Mouse (Mus musculus) CD4-positive helper T cell, adult 2 months (primary cell): Measurements from ENCODE around the gene Btn2a2.

Experiments
- DNase-seq: peaks from one replicate; pipeline ENCODE4 v3.0.0-alpha.2; 2012; ENCODE audit warnings: low read depth, missing footprints, low spot score

The Btn2a2 gene

DNA sequence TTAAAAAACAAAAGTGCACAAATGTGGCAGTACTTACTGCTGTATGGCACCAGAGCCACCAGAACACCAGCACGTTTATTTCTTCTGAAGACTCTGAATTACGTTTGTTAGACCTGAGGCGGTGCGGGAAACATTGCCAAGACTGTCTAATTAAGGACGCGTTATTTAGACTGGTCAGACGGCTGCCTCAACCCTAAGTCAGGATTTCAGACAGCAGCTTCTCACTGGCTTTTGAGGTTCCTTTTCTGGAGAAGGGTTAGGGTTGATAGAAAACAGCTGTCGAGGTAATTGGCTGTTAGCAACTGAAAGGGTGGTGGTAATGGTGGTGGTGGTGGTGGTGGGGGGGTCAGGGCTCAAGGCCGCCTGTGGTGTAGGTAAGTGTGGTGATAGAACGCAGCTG lies 10.0 kb upstream of the Btn2a2 start:
- DNase-seq: no peak

DNA sequence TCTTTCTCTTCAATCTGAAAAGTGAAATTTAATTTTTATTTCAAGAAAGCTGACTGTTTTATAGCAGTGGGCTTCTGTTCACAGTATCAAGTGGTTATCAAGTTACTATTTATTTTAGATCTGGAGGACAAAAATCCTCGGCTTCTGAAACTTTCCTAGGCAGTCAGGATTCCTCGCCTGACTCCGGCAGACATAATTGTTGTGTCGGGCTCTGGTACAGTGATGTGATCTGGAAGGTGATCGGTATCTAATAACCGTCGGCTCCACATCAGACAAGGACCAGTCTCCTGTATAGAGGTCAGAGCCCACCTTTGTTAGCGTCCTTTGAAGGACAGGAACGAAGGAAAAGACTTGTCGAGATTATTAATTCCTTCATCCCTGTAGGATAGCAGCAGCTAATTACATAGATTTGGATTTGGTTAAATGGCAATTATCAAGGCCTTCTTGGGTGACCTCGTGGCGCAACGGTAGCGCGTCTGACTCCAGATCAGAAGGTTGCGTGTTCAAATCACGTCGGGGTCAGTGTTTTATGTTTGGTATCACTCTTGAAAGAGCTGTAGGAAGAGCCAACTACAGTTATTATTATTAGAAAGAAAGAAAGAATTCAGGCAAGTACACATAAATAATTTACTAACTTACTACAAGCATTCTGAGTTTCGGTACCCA lies 9.1 kb upstream of the Btn2a2 start:
- no peak for DNase-seq

DNA sequence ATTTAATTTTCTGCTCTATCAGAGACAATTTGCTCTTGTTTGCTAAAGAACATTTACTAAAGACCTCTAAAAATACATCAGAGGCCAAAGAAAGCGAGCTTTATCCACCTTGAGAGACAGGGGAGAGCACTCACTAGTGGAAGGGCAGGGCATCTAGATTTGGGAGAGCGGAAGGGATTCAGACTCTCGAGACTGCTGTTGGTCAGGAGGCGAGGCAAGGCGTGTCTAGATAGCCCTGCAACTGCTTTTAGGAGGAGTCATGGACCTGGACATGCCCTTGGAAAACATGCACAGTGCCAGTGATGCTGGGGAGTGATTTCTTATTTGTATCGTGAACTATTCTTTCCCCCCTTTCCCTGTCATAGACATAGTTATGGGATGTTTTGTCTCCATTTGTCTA lies 6.9 kb upstream of the Btn2a2 start:
- no peak for DNase-seq

DNA sequence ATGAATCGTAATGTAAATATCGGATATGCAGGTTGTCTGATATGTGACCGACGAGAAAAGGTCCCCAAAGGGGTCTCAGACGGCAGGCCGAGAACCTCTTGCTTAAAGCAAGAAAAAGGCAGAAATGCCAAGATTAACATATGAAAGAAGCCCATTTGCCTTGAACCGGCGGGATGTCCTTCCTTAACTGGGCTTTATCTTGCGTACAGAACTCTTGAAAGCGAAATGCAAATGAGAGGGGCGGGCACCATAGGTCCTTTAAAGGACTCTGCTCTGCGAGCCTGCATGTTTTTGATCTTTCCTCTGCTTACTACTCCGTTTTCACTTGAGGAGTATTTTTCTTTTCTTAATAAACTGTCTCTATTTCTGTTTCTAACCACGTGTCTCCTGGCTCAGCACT lies 3.3 kb upstream of the Btn2a2 start:
- DNase-seq: no peak

DNA sequence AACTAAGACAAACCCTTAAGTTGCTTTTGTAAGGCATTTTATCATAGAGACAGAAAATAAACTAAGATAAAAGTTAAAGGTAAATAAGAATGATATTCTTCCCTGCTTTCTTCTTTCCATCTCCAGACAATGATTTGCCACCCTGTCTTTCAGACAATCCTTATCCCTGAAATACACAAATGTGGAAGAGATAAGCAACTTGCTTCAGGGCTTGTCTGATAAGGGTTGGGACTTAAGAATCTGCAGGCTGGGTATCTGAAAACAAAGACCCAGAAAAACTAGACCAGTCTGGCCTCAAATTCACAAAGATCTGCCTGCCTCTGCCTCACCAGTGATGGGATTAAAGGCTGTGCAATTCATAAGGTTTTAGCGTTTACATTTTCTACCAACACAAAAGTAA lies 2.6 kb upstream of the Btn2a2 start:
- DNase-seq: no peak

DNA sequence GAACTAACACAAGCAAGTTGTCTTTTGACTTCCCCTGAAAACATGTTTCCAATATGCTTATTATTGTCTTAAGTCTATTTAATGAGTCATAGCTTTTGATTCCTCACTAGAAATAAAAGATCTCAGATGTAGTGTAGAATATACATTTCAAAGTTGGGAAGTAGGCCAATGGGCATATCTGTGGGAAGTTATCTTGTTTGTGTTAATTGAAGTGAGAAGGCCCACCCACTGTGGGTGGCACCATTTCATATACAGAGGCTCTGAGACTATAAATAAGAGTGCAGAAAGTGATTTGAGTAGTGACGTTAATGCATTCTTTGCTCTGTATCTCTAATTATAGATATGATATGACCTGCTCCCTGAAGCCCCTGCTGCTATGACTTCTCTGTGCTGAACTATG lies 2.2 kb upstream of the Btn2a2 start:
- no peak for DNase-seq

DNA sequence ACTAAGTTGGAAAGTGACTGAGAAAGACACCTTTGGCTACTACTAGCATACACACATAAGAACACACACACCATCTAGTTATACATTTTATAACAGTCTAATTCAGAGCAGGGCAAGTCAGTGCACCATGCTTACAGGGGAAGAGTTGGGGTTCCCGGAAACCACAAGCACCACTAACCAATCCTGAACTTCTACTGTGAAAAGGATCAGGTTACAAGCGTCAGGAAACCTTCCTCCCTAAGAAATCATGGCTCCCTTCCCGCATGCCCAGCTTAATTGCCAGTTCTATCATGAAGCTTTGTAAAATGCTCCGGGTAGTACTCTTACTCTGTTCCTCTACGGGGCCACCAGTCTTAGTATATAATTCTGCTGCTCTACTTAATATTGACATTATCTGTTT lies 3.4 kb downstream of the Btn2a2 start:
- DNase-seq: no peak

DNA sequence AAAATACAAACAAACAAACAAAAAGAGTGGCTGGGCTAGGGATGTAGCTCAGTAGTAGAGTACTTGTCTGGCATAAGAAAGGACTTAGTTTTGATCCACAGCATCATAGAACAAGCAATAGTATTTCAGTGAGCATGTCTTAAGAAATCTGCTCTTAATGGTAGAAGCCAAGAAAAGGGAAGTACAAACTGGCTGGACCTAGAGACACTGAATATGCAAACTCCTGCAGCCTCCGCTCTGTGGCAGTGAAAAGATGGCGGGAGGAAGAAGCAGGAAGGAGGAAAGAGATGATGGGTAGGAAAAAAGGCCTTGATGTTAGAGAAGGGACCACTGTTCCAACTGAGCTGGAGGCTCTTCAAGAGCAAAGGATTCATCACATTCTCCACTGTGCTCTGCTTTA lies 5.5 kb downstream of the Btn2a2 start:
- no peak for DNase-seq

DNA sequence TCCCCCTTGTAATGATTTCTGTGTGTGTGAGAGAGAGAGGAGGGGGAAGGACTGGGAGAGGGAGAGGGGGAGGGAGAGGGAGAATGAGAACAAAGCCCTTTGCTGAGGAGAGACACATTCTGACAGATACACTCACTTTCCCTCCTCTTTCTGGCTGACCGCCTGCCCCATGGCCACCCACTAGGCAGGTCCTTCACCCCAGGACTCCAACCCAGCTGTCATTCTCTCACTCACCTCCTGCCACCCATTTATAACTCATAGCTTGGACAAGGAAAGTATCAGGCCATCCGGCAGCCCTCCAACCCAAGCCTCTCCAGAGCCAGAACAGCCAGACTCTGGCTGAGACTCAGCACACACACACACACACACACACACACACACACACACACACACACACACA lies 13.0 kb downstream of the Btn2a2 start:
- no peak for DNase-seq

DNA sequence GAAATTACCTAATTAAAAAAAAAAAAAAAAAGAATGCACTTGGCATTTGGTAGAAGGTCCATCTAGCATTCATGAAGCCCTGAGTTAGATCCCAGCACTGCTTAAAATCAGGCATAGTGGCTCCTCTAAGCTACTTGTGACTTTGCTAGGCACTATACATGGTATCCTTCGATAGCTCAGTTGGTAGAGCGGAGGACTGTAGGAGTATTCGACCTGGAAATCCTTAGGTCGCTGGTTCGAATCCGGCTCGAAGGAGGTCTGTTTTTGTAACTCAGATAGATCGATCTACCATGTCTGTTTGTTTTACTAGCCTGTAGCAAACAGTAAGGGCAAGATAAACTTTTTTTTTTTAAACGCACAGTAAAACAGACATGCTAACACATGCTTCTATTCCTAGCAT lies 21.7 kb downstream of the Btn2a2 start:
- DNase-seq: peak; percentile 77

DNA sequence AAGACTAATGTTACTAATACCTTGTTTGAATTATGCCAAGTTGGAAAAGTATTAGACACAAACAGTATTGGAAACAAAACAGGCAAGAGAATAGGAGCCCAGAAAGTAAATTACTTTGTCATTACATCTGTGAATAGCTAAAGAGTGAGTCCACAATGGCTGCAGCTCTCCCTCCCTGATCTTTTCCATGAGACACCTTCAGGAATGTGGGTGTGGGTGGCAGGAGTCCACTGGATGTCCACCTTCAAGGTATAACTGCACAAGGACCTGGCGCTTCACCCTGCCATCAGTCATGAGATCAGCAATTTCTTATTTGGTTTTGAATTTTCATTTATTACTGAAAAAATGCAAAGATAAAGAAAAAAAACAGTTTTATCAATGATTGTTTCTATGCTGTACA lies 22.4 kb downstream of the Btn2a2 start:
- DNase-seq: no peak

DNA sequence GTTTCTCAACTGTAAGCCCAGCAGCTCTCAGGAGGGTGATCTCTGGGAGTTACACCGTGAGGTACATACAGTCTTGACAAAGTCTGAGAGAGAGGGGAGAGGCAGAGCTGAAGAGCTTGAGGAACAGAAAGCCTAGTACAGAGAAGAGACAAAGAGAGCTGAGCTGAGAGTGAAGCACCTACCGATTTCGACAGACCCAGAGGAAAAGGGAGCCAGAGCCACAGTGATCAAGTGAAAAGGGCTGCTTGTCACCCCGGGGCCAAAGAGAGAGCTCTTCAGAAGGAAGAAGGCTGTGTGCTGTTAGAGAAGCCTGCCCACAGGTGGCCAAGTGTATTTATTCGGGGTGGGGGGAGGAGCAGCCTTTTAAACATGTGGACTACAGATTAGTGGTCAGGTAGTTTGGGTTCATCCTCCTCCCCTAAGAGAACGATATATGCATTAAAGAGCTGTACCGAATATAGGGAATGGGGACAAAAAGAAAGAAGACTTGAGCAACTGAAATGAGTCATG lies 23.0 kb downstream of the Btn2a2 start, which contains the start of gene Btn1a1:
Gene Btn1a1, minus strand, starts transcription at position 302 of the 510 bp plus-strand sequence.
- peak; percentile 37 for DNase-seq

DNA sequence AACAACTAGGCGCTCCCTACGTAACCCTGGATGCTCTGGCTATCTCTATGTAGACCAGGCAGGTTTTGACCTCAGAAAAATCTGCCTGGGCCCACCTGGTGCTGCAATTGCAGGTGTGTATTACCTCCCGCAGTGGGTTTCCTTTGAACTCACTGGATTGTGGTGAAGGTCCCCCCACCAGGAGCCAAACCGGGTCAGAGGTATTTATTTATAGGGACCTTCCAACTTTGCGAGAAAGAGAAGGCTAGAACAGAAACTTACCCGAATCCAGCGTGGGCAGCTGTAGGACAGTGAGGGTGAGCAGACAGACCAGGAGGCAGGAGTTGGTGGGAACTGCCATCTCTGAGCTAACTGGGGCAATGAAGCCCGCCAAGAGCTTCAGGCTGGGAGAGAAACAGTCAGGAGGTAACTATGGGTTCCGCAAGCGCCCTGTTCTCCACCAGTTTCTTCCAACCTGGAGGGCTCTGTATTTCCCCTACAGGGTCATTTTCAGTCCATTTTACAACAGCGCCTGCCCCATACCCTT lies 23.8 kb downstream of the Btn2a2 start:
- peak; percentile 20 for DNase-seq

DNA sequence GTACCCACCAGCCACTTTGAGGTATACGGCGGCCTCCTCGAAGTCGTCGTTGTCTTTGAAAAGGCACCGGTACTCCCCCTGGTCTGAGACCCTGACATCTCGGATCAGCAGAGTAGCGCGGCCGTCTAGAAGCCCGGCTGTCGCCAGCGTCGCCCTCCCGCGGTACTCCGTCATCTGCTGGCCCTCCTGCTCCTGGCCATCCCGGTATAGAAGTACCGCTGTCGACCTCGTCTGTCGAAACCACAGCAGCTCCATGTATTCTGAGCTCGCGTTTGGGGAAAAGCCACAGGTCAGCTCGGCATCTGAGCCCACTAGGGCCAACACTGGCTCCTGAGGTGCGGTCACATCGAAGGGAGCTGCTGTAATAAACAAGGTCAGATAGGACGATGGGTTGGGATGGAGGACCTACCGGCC lies 24.4 kb downstream of the Btn2a2 start:
- peak; percentile 42 for DNase-seq

DNA sequence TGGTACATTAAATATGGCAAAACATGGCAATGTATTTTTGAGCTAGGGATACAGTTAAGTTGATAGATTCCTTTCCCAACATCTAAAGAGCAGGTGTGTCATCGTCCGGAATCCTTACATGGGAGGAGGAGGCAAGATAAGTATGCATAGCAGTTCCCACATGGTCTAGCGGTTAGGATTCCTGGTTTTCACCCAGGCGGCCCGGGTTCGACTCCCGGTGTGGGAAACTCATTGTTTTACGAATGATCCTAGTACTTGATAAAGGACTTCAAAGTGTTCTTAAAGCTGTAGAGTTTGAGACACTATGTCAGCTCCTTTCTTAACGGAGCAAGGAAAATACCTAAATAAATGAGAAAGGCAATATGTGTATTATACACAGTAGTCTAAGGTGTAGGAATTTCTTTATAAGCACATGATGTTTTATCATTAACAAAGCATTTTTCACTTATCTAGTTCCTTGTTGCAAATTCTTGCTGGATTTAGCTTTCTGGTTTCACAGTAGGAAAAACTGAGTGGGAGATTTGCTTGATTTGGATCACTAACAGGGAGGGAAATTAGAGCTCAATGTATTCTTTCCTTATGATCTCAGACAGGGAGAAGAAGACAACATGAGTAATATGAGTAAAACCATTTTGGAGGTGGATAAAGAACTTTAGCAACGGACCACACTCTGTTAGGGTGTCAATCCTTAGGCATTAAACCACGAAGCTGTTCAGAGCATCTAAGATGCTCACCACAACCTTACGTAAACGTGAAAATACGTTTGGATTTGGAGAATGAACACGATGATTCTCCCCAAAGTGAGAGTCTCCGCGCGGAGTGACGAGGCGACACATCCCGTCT lies 25.1 kb downstream of the Btn2a2 start:
- DNase-seq: peak; percentile 24

DNA sequence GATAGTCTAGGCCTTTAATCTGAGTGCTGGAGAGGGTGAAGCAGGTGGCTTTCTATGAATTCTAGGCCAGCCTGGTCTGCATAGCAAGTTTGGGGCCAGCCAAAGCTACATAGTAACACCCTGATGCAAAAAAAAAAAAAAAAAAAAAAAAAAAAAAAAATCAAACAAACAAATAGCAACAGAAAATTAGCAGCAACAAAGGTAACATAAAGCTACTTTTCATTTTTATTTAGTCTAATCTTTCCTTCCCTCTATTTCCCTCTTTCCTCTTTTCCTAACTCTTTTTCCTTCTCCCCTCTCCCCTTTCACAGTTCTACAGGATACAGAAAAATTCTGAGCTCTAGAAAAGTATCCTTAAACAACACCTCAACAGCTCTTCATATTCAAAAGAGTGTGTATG lies 26.0 kb downstream of the Btn2a2 start:
- no peak for DNase-seq

DNA sequence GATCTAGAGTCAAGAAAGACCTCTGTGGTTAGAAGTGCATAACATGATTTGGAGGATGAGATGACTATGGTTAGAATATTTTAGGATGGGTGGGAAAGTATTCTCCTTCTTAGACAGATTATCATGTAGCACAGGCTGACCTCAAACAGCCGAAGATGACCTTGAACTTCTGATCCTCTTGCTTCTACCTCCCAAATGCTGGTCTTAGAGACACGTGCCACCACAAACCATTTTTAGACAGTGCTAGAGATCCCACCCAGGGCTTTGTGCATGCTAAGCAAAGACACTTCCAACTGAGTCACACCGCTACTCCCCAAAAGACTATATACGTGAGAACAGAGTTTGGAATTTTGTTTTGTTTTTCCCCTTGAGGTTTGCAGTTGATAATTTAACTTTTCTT lies 26.6 kb downstream of the Btn2a2 start:
- DNase-seq: no peak

DNA sequence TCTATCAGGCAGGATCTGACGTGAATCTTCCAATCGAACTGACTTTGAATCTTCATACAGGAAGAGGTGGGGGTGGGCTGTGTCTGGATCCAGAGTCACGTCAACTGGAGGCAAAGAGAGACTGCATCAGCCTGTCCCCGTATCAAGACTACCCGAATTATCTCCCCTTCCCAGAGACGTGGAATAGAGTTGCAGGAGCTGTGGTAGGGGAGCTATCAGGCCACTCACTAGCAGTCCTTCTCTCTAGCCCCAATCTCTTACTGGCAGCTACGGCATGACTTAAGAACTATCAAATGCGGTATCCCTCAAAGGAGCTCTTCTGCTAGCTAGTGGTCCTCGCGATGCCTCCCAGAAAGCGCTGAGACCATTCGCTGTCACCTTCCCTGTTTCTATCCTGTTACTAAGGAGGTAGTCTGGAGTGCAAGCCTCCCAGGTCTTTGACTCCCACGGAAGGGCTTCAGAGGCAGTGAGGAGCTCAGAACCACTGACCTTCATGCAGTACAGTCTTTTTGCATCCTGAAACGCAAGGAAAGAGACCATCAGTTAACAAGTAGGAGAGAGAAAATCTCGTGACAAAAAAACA lies 29.3 kb downstream of the Btn2a2 start:
- no peak for DNase-seq

DNA sequence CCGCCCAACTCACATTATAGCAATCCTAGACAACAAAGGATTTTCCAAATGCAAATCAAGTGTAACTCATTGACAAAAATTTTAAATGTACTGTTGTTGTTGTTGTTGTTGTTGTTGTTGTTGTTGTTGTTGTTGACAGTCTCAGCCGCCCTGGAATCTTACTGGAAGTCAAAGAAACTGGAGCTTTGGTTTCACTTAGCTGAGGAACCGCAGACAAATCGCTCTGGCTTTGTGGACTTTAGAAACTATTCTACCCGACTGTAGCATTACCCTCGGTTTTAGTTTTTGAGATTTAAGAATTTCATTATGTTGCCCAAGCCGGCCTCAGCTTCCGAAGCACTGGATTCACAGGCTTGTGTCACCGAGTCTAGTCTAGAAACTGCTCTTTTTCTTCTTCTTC lies 34.7 kb downstream of the Btn2a2 start:
- DNase-seq: no peak

DNA sequence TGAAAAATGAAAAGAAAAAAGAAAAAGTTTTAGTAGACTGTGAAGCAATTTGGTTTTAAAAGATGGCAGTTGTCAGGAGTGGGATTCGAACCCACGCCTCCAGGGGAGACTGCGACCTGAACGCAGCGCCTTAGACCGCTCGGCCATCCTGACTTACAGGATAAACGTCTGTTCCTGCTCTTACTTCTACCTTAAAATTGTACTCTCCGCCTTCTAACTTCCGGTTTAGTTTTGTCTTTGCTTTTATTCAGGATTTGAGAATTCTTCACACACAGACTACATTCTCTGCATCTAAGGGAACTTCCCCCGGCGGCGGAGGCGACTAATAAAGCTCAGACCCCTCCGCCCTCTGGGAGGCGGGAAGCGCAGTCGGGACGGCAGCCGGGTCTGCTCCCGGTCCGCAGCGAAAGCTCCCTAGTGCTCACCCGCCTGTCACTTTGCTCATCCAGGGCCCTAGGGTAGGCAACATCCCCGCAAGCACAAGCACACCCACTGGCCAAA lies 35.2 kb downstream of the Btn2a2 start:
- DNase-seq: peak; percentile 85

DNA sequence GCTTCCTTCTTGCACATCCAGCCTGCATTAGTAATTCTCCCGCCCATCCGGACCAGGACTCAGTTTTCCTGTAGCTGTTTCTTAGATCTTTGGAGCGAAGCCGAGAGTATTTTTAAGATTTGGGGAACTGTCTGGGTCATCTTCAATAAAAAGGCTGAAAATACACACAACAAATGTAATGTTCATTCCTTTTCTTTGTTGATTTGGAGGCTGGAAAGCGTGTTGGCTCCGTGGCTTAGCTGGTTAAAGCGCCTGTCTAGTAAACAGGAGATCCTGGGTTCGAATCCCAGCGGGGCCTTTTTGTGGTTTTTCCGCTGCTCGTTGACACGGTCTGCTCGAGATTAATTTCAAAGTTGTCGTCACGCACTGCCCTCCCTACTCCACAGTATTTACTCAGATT lies 38.3 kb downstream of the Btn2a2 start:
- peak; percentile 78 for DNase-seq
